Mouse (Mus musculus) ES-Bruce4 (cell line): ENCODE results near the gene Cmklr1. TPM values are rescaled to one million over a fixed set of nuclear protein-coding genes. Genes with fewer than 3 reads are reported as not detected.

Experiments
- H3K27ac ChIP-seq: 2 replicates; pipeline ENCODE4 v1.5.1; 2012; ENCODE audit warnings: low read length, inconsistent platforms; ENCODE audit not compliant: insufficient read depth
- H3K27me3 ChIP-seq: 2 replicates; pipeline ENCODE4 v1.6.1; 2012; ENCODE audit warnings: mild to moderate bottlenecking, low read length, inconsistent platforms; ENCODE audit not compliant: control insufficient read depth, poor library complexity, insufficient read depth, severe bottlenecking
- H3K36me3 ChIP-seq: 2 replicates; pipeline ENCODE4 v1.6.1; 2012; ENCODE audit warnings: inconsistent platforms, mild to moderate bottlenecking, low read length, moderate library complexity; ENCODE audit not compliant: control insufficient read depth, poor library complexity, insufficient read depth, severe bottlenecking
- H3K4me1 ChIP-seq: one replicate; pipeline ENCODE4 v1.8.1; 2011; ENCODE audit warnings: low read length; ENCODE audit not compliant: control insufficient read depth, insufficient read depth
- H3K4me3 ChIP-seq: 2 replicates; pipeline ENCODE4 v1.5.1; 2011; ENCODE audit warnings: low read depth, mild to moderate bottlenecking, low read length
- H3K9ac ChIP-seq: 2 replicates; pipeline ENCODE4 v1.6.1; 2012; ENCODE audit warnings: low read depth, mild to moderate bottlenecking, inconsistent platforms; ENCODE audit not compliant: poor library complexity, severe bottlenecking
- H3K9me3 ChIP-seq: replicated peaks from 2 replicates; pipeline ENCODE4 v1.6.1; 2012; ENCODE audit warnings: mild to moderate bottlenecking, low read length, inconsistent platforms; ENCODE audit not compliant: control insufficient read depth, poor library complexity, insufficient read depth, severe bottlenecking
- CTCF ChIP-seq: IDR thresholded peaks from one replicate; pipeline ENCODE4 v1.8.1; 2011; ENCODE audit warnings: low read depth, low read length
- EP300 ChIP-seq: IDR thresholded peaks from 2 replicates; pipeline ENCODE4 v1.6.1; 2011; ENCODE audit warnings: low read depth, low read length; ENCODE audit not compliant: insufficient read depth
- POLR2A ChIP-seq: IDR thresholded peaks from one replicate; pipeline ENCODE4 v1.8.1; 2011; ENCODE audit warnings: low read length; ENCODE audit not compliant: insufficient read depth
- polyA plus RNA-seq: library from polyadenylated mRNA; stranded (reverse); fragments of >200 nt; gene quantifications from 2 replicates; pipeline ENCODE4 v1.2.4, GENCODE M21; 2011; ENCODE audit warnings: low read depth; ENCODE audit not compliant: missing spikeins, insufficient read depth, insufficient read length

Cmklr1 gene
- polyA plus RNA-seq, 1 experiment = 2.1 TPM

- H3K27me3 ChIP-seq = no peaks in the 10 kb centered on the region
- H3K9ac ChIP-seq = no peak overlapping the region
- no peak overlapping the region for H3K4me3 ChIP-seq
- no peaks in the 10 kb centered on the region for H3K36me3 ChIP-seq
- H3K27ac ChIP-seq = no peak overlapping the region
- peaks cover 5% of the 10 kb centered on the region for H3K4me1 ChIP-seq
- TF ChIP-seq CTCF (no peak), POLR2A (no peak), EP300 (no peak)
- no peaks in the 10 kb centered on the region for H3K9me3 ChIP-seq
Observed at GRCm38 (mm10) chr5:113633037-113633714, 17.1 kb downstream of the Cmklr1 start.

GRCm38 (mm10) chr5:113630116-113630515 is 20.1 kb downstream of the Cmklr1 start:
- no peak for TF ChIP-seq POLR2A
- TF ChIP-seq CTCF = no peak
- no peak for TF ChIP-seq EP300
- H3K4me1 ChIP-seq = peaks cover 5% of the 10 kb centered on the region
- no peak overlapping the region for H3K27ac ChIP-seq

GRCm38 (mm10) chr5:113629248-113629647 is 21.0 kb downstream of the Cmklr1 start:
- H3K27ac ChIP-seq = no peak overlapping the region
- H3K9me3 ChIP-seq = 0 out of 2 replicates have a peak, but pooled peaks cover 5% of the 10 kb centered on the region
- H3K36me3 ChIP-seq = no peaks in the 10 kb centered on the region
- H3K9ac ChIP-seq = no peak overlapping the region
- TF ChIP-seq POLR2A (no peak), CTCF (no peak), EP300 (no peak)
- H3K4me1 ChIP-seq = peaks cover 5% of the 10 kb centered on the region
- no peak overlapping the region for H3K4me3 ChIP-seq
- H3K27me3 ChIP-seq = no peaks in the 10 kb centered on the region

More at GRCm38 (mm10) chr5:113630116-113630515, 20.1 kb downstream of the Cmklr1 start:
- no peak overlapping the region for H3K9ac ChIP-seq
- no peak overlapping the region for H3K4me3 ChIP-seq
- H3K9me3 ChIP-seq = no peaks in the 10 kb centered on the region
- H3K36me3 ChIP-seq = no peaks in the 10 kb centered on the region
- H3K27me3 ChIP-seq = no peaks in the 10 kb centered on the region

- H3K9ac ChIP-seq = no peak overlapping the region
- no peak for TF ChIP-seq POLR2A
- TF ChIP-seq EP300 = no peak
- TF ChIP-seq CTCF = no peak
- no peaks in the 10 kb centered on the region for H3K27me3 ChIP-seq
- 0 out of 2 replicates have a peak, but pooled peaks cover 8% of the 10 kb centered on the region for H3K9me3 ChIP-seq
- H3K27ac ChIP-seq = no peak overlapping the region
- H3K36me3 ChIP-seq = no peaks in the 10 kb centered on the region
- no peak overlapping the region for H3K4me3 ChIP-seq
- H3K4me1 ChIP-seq = peaks cover 5% of the 10 kb centered on the region
Observed at GRCm38 (mm10) chr5:113627820-113628437, 22.3 kb downstream of the Cmklr1 start.

GRCm38 (mm10) chr5:113626991-113627390 is 23.2 kb downstream of the Cmklr1 start:
- 0 out of 2 replicates have a peak, but pooled peaks cover 8% of the 10 kb centered on the region for H3K9me3 ChIP-seq
- no peaks in the 10 kb centered on the region for H3K27me3 ChIP-seq
- TF ChIP-seq POLR2A (no peak), EP300 (no peak), CTCF (no peak)
- peaks cover 9% of the 10 kb centered on the region for H3K4me1 ChIP-seq
- no peak overlapping the region for H3K9ac ChIP-seq
- no peak overlapping the region for H3K4me3 ChIP-seq
- H3K36me3 ChIP-seq = no peaks in the 10 kb centered on the region
- no peak overlapping the region for H3K27ac ChIP-seq

- H3K4me1 ChIP-seq = peaks cover 11% of the 10 kb centered on the region
Observed at GRCm38 (mm10) chr5:113626352-113626751, 23.9 kb downstream of the Cmklr1 start.

More at GRCm38 (mm10) chr5:113626352-113626751, 23.9 kb downstream of the Cmklr1 start:
- H3K9me3 ChIP-seq = 0 out of 2 replicates have a peak, but pooled peaks cover 8% of the 10 kb centered on the region
- H3K36me3 ChIP-seq = no peaks in the 10 kb centered on the region
- TF ChIP-seq POLR2A (no peak), EP300 (no peak), CTCF (no peak)
- no peak overlapping the region for H3K9ac ChIP-seq
- no peaks in the 10 kb centered on the region for H3K27me3 ChIP-seq
- H3K27ac ChIP-seq = no peak overlapping the region
- no peak overlapping the region for H3K4me3 ChIP-seq
